Mouse (Mus musculus): ENCODE measurements at regions not wholly inside any gene's neighbourhood (a gene's known extent, or its start where the extent isn't known, plus 50 kb on each side); places are given as distances from the start of the nearest gene placed in this dataset.

GRCm38 (mm10) chr15:40068051-40068450 is 66.1 kb upstream of the 9330182O14Rik start:
- peak; percentile 16 for DNase-seq (ENCODE audit: low read depth, low spot score)
- H3K36me3 ChIP-seq (ENCODE audit: control insufficient read depth, insufficient read depth, low read length, poor library complexity, severe bottlenecking), result no peaks in the 10 kb centered on the region
- H3K9me3 ChIP-seq (ENCODE audit: control insufficient read depth, insufficient read depth, low read depth, low read length), result no peaks in the 10 kb centered on the region
- H3K4me3 ChIP-seq (ENCODE audit: insufficient read depth in 1 of 2, low read depth in 1 of 2, low read length in 2 of 2, poor library complexity in 1 of 2, severe bottlenecking in 1 of 2), result no peak overlapping the region
- no peak overlapping the region for H3K9ac ChIP-seq (ENCODE audit: insufficient read depth, low read depth, low read length, poor library complexity, severe bottlenecking)
- in situ Hi-C loops (cut with MboI; ENCODE audit: low sequenced_read_pairs in 2 of 2, unreplicated experiment in 2 of 2), result no loop called here
- H3K4me1 ChIP-seq (ENCODE audit: control insufficient read depth in 2 of 2, insufficient read depth in 2 of 2, low read length in 2 of 2, poor library complexity in 1 of 2), result peaks cover 0 to 4% of the 10 kb centered on the region in 2 experiments; a peak in 1 of 4 replicates
- H3K27ac ChIP-seq (ENCODE audit: insufficient read depth, low read depth, low read length, poor library complexity, severe bottlenecking), result no peak overlapping the region
- TF ChIP-seq ZC3H11A (IDR thresholded peaks at IDR 0.05; ENCODE audit: borderline replicate concordance, low read depth, low read length) (no peak), ZNF384 (IDR thresholded peaks at IDR 0.05; ENCODE audit: low read depth, low read length) (no peak), HCFC1 (IDR thresholded peaks at IDR 0.05; ENCODE audit: borderline replicate concordance, insufficient read depth, low read length) (no peak), MAFK (IDR thresholded peaks at IDR 0.05; ENCODE audit: insufficient read depth, low read depth, low read length) (no peak), CHD2 (IDR thresholded peaks at IDR 0.05; ENCODE audit: low read depth, low read length) (no peak)

GRCm38 (mm10) chr15:40075334-40075893 is 58.8 kb upstream of the 9330182O14Rik start:
- Histone ChIP-seq H3K36me3 (ENCODE audit: control insufficient read depth, insufficient read depth, low read length, poor library complexity, severe bottlenecking) (no peaks in the 10 kb centered on the region), H3K9me3 (ENCODE audit: control insufficient read depth, insufficient read depth, low read depth, low read length) (no peaks in the 10 kb centered on the region), H3K4me1 (ENCODE audit: control insufficient read depth in 2 of 2, insufficient read depth in 2 of 2, low read length in 2 of 2, poor library complexity in 1 of 2) (no peaks in the 10 kb centered on the region), H3K27ac (ENCODE audit: insufficient read depth, low read depth, low read length, poor library complexity, severe bottlenecking) (no peak overlapping the region), H3K9ac (ENCODE audit: insufficient read depth, low read depth, low read length, poor library complexity, severe bottlenecking) (no peak overlapping the region), H3K4me3 (ENCODE audit: insufficient read depth in 1 of 2, low read depth in 1 of 2, low read length in 2 of 2, poor library complexity in 1 of 2, severe bottlenecking in 1 of 2) (no peak overlapping the region)
- in situ Hi-C loops (cut with MboI; ENCODE audit: low sequenced_read_pairs in 2 of 2, unreplicated experiment in 2 of 2), result no loop called here
- no peak for DNase-seq (ENCODE audit: low read depth, low spot score)
- TF ChIP-seq MAFK (IDR thresholded peaks at IDR 0.05; ENCODE audit: insufficient read depth, low read depth, low read length), result no peak
- TF ChIP-seq ZC3H11A (IDR thresholded peaks at IDR 0.05; ENCODE audit: borderline replicate concordance, low read depth, low read length), result no peak

- Histone ChIP-seq H3K4me1 (ENCODE audit: control insufficient read depth in 2 of 2, insufficient read depth in 2 of 2, low read length in 2 of 2, poor library complexity in 1 of 2) (no peaks in the 10 kb centered on the region), H3K9ac (ENCODE audit: insufficient read depth, low read depth, low read length, poor library complexity, severe bottlenecking) (no peak overlapping the region), H3K9me3 (ENCODE audit: control insufficient read depth, insufficient read depth, low read depth, low read length) (no peaks in the 10 kb centered on the region), H3K27ac (ENCODE audit: insufficient read depth, low read depth, low read length, poor library complexity, severe bottlenecking) (no peak overlapping the region), H3K4me3 (ENCODE audit: insufficient read depth in 1 of 2, low read depth in 1 of 2, low read length in 2 of 2, poor library complexity in 1 of 2, severe bottlenecking in 1 of 2) (no peak overlapping the region), H3K36me3 (ENCODE audit: control insufficient read depth, insufficient read depth, low read length, poor library complexity, severe bottlenecking) (no peaks in the 10 kb centered on the region)
- in situ Hi-C loops (cut with MboI; ENCODE audit: low sequenced_read_pairs in 2 of 2, unreplicated experiment in 2 of 2), result no loop called here
- no peak for TF ChIP-seq ZNF384 (IDR thresholded peaks at IDR 0.05; ENCODE audit: low read depth, low read length)
- no peak for TF ChIP-seq HCFC1 (IDR thresholded peaks at IDR 0.05; ENCODE audit: borderline replicate concordance, insufficient read depth, low read length)
- no peak for TF ChIP-seq CHD2 (IDR thresholded peaks at IDR 0.05; ENCODE audit: low read depth, low read length)
- no peak for TF ChIP-seq MAFK (IDR thresholded peaks at IDR 0.05; ENCODE audit: insufficient read depth, low read depth, low read length)
- TF ChIP-seq ZC3H11A (IDR thresholded peaks at IDR 0.05; ENCODE audit: borderline replicate concordance, low read depth, low read length), result no peak
- no peak for DNase-seq (ENCODE audit: low read depth, low spot score)
Observed at GRCm38 (mm10) chr15:40079872-40080271, 54.3 kb upstream of the 9330182O14Rik start.
